Mouse (Mus musculus): ENCODE measurements around the gene Lrrc1. TPM values are rescaled to one million over a fixed set of nuclear protein-coding genes. Genes with fewer than 3 reads are reported as not detected.

Gene Lrrc1
- total RNA-seq, 2 experiments from 2014 or later, result 5.5 to 5.8 TPM

GRCm38 (mm10) chr9:77434965-77435364, 109.7 kb downstream of the Lrrc1 start:
- intact Hi-C loops (cut with DNase I), result no loop called here

GRCm38 (mm10) chr9:77433476-77433875, 111.2 kb downstream of the Lrrc1 start:
- DNase-seq (ENCODE audit: low spot score in 2 of 2), result no peak
- intact Hi-C loops (cut with DNase I), result no loop called here

More at GRCm38 (mm10) chr9:77434965-77435364, 109.7 kb downstream of the Lrrc1 start:
- no peak for DNase-seq (ENCODE audit: low spot score in 2 of 2)

- DNase-seq (ENCODE audit: low spot score in 2 of 2), result no peak
- intact Hi-C loops (cut with DNase I), result no loop called here
Observed at GRCm38 (mm10) chr9:77432030-77432429, 112.6 kb downstream of the Lrrc1 start.

- intact Hi-C loops (cut with DNase I), result no loop called here
- DNase-seq (ENCODE audit: low spot score in 2 of 2), result no peak
Observed at GRCm38 (mm10) chr9:77430413-77431087, 114.1 kb downstream of the Lrrc1 start.

GRCm38 (mm10) chr9:77429230-77430015, 115.2 kb downstream of the Lrrc1 start:
- intact Hi-C loops (cut with DNase I), result no loop called here
- no peak for DNase-seq (ENCODE audit: low spot score in 2 of 2)

- intact Hi-C loops (cut with DNase I), result no loop called here
- DNase-seq (ENCODE audit: low spot score in 2 of 2), result no peak
Observed at GRCm38 (mm10) chr9:77428748-77429140, 115.9 kb downstream of the Lrrc1 start.

GRCm38 (mm10) chr9:77428115-77428747, 116.4 kb downstream of the Lrrc1 start:
- DNase-seq (ENCODE audit: low spot score in 2 of 2), result no peak
- intact Hi-C loops (cut with DNase I), result no loop called here

GRCm38 (mm10) chr9:77427292-77428114, 117.2 kb downstream of the Lrrc1 start:
- no peak for DNase-seq (ENCODE audit: low spot score in 2 of 2)
- intact Hi-C loops (cut with DNase I), result no loop called here

GRCm38 (mm10) chr9:77426110-77426509, 118.6 kb downstream of the Lrrc1 start:
- intact Hi-C loops (cut with DNase I), result no loop called here
- no peak for DNase-seq (ENCODE audit: low spot score in 2 of 2)

GRCm38 (mm10) chr9:77425553-77425952, 119.1 kb downstream of the Lrrc1 start:
- intact Hi-C loops (cut with DNase I), result no loop called here
- DNase-seq (ENCODE audit: low spot score in 2 of 2), result no peak

GRCm38 (mm10) chr9:77420200-77420585, 124.5 kb downstream of the Lrrc1 start:
- intact Hi-C loops (cut with DNase I), result no loop called here
- DNase-seq (ENCODE audit: low spot score in 2 of 2), result no peak

GRCm38 (mm10) chr9:77419501-77420199, 125.0 kb downstream of the Lrrc1 start:
- intact Hi-C loops (cut with DNase I), result no loop called here
- DNase-seq (ENCODE audit: low spot score in 2 of 2), result no peak

- DNase-seq (ENCODE audit: low spot score in 2 of 2), result no peak
- intact Hi-C loops (cut with DNase I), result no loop called here
Observed at GRCm38 (mm10) chr9:77418800-77419199, 125.9 kb downstream of the Lrrc1 start.

- intact Hi-C loops (cut with DNase I), result no loop called here
- no peak for DNase-seq (ENCODE audit: low spot score in 2 of 2)
Observed at GRCm38 (mm10) chr9:77416486-77416885, 128.2 kb downstream of the Lrrc1 start.

GRCm38 (mm10) chr9:77416002-77416401, 128.7 kb downstream of the Lrrc1 start:
- intact Hi-C loops (cut with DNase I), result no loop called here
- no peak for DNase-seq (ENCODE audit: low spot score in 2 of 2)

GRCm38 (mm10) chr9:77411830-77412425, 132.7 kb downstream of the Lrrc1 start:
- intact Hi-C loops (cut with DNase I), result no loop called here
- no peak for DNase-seq (ENCODE audit: low spot score in 2 of 2)

- no peak for DNase-seq (ENCODE audit: low spot score in 2 of 2)
- intact Hi-C loops (cut with DNase I), result no loop called here
Observed at GRCm38 (mm10) chr9:77410968-77411367, 133.7 kb downstream of the Lrrc1 start.

- intact Hi-C loops (cut with DNase I), result no loop called here
- no peak for DNase-seq (ENCODE audit: low spot score in 2 of 2)
Observed at GRCm38 (mm10) chr9:77410524-77410923, 134.1 kb downstream of the Lrrc1 start.
